Mouse (Mus musculus): ENCODE measurements around the gene Sertad2.

Gene Sertad2

DNA sequence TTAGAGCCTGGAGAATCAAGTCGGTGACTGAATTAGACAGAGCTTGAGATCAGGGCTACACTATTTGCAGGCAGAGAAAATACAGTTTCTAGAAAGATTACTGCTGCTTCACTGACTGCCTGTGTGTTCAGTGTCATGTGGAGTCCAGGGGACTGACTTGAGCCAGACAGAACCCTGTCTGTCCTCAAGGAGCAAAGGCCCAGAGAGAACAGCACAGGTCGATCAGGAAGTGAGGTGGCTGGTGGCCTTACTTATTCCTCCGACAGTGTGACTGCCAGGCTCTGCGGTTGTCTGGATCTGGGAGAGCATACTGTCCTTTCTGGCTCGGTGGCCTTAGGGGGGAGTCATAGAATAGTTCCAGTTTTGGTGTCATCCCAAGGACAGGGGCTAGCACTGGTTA, 137.7 kb downstream of the Sertad2 start:
- no peak for DNase-seq (ENCODE audit: low spot score)

DNA sequence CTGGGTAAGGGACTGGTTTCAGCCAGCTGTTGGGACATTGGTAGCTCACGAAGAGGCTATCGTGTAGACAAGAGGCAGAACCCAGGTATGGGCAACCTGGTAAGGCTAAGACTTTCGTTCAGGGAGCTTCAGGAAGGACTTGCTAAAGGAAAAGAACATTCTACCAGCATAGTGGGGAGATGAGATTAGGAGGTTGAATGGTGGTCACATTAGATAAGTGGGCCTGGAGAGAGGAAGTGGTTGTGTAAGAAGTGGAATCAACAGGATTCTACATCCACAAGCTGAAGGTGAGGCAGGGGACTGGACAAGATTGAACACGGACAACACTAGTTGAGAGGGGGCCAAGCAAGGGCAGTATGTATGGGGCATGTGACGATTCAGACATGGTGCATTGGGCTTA, 138.6 kb downstream of the Sertad2 start:
- DNase-seq (ENCODE audit: low spot score) = no peak

DNA sequence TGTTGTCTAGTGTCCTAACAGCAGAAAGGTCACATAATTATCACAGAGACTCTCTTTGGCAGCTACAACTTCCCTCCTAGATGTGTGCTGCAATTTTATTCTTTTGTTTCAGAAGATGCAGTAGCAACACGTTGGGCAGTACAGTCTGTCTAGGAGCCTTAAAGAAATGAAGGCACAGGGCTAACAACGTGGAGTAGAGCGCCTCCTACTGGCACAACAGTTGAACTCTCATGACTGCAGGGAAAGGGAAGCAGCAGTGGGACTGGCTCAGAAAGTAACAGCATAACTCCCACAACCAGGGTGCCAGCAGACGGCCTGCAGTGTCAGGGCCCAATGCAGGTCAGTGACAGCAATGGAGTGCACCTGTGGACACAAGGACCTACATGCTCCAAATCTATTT, 147.9 kb downstream of the Sertad2 start:
- peak; percentile 92 for DNase-seq (ENCODE audit: low spot score)
